Mouse (Mus musculus): ENCODE results near the gene Dhrs13. TPM values are rescaled to one million over a fixed set of nuclear protein-coding genes. Genes with fewer than 3 reads are reported as not detected.

The Dhrs13 gene
- polyA plus RNA-seq, 1 experiment from 2014 or later: 59.8 TPM

- DNase-seq (ENCODE audit: low spot score) (no peak), ATAC-seq (ENCODE audit: low FRiP score) (no peak)
- no peak overlapping the region for H3K4me3 ChIP-seq (replicated peaks; ENCODE audit: low read length)
- no peak overlapping the region for H3K27ac ChIP-seq
- 83% methylated on average over 1 of the region's 1 CpGs for WGBS
- H3K36me3 ChIP-seq (replicated peaks; ENCODE audit: control insufficient read depth, insufficient read depth): peaks cover 28% of the 10 kb centered on the region
- no peaks in the 10 kb centered on the region for H3K27me3 ChIP-seq (ENCODE audit: control insufficient read depth, insufficient read depth, low read length)
- H3K4me2 ChIP-seq (replicated peaks): no peak overlapping the region
- no peaks in the 10 kb centered on the region for H3K9me3 ChIP-seq (ENCODE audit: control insufficient read depth, low read length)
- no peak overlapping the region for H3K9ac ChIP-seq
- H3K4me1 ChIP-seq (replicated peaks; ENCODE audit: control insufficient read depth, insufficient read depth, low read length): no peaks in the 10 kb centered on the region
Observed at GRCm38 (mm10) chr11:78062563-78062962, 30.5 kb downstream of the Dhrs13 start.

- Histone ChIP-seq H3K27ac (no peak overlapping the region), H3K27me3 (ENCODE audit: control insufficient read depth, insufficient read depth, low read length) (no peaks in the 10 kb centered on the region), H3K9me3 (ENCODE audit: control insufficient read depth, low read length) (no peaks in the 10 kb centered on the region), H3K4me2 (replicated peaks) (no peak overlapping the region), H3K4me3 (replicated peaks; ENCODE audit: low read length) (no peak overlapping the region), H3K9ac (no peak overlapping the region), H3K4me1 (replicated peaks; ENCODE audit: control insufficient read depth, insufficient read depth, low read length) (no peaks in the 10 kb centered on the region), H3K36me3 (replicated peaks; ENCODE audit: control insufficient read depth, insufficient read depth) (peaks cover 7% of the 10 kb centered on the region; the same call in 1 of the 2 replicates)
- DNase-seq (ENCODE audit: low spot score) (no peak), ATAC-seq (ENCODE audit: low FRiP score) (no peak)
- 59% methylated on average over 2 of the region's 2 CpGs for WGBS
Observed at GRCm38 (mm10) chr11:78065906-78066305, 33.8 kb downstream of the Dhrs13 start.

- Histone ChIP-seq H3K4me1 (replicated peaks; ENCODE audit: control insufficient read depth, insufficient read depth, low read length) (no peaks in the 10 kb centered on the region), H3K9ac (no peak overlapping the region), H3K4me2 (replicated peaks) (no peak overlapping the region), H3K4me3 (replicated peaks; ENCODE audit: low read length) (no peak overlapping the region), H3K27ac (no peak overlapping the region), H3K36me3 (replicated peaks; ENCODE audit: control insufficient read depth, insufficient read depth) (peaks cover 6% of the 10 kb centered on the region; the same call in 1 of the 2 replicates), H3K27me3 (ENCODE audit: control insufficient read depth, insufficient read depth, low read length) (no peaks in the 10 kb centered on the region), H3K9me3 (ENCODE audit: control insufficient read depth, low read length) (no peaks in the 10 kb centered on the region)
- DNase-seq (ENCODE audit: low spot score) (no peak), ATAC-seq (ENCODE audit: low FRiP score) (no peak)
- 58% methylated on average over 2 of the region's 2 CpGs for WGBS
Observed at GRCm38 (mm10) chr11:78066641-78067040, 34.6 kb downstream of the Dhrs13 start.

GRCm38 (mm10) chr11:78067566-78067965 lies 35.5 kb downstream of the Dhrs13 start:
- no peak overlapping the region for H3K27ac ChIP-seq
- DNase-seq (ENCODE audit: low spot score) (no peak), ATAC-seq (ENCODE audit: low FRiP score) (no peak)
- H3K9me3 ChIP-seq (ENCODE audit: control insufficient read depth, low read length): no peaks in the 10 kb centered on the region
- no peaks in the 10 kb centered on the region for H3K27me3 ChIP-seq (ENCODE audit: control insufficient read depth, insufficient read depth, low read length)
- 85% methylated on average over 5 of the region's 5 CpGs for WGBS
- H3K36me3 ChIP-seq (replicated peaks; ENCODE audit: control insufficient read depth, insufficient read depth): peaks cover 15% of the 10 kb centered on the region
- H3K4me2 ChIP-seq (replicated peaks): no peak overlapping the region
- no peak overlapping the region for H3K4me3 ChIP-seq (replicated peaks; ENCODE audit: low read length)
- no peak overlapping the region for H3K9ac ChIP-seq
- no peaks in the 10 kb centered on the region for H3K4me1 ChIP-seq (replicated peaks; ENCODE audit: control insufficient read depth, insufficient read depth, low read length)

- Histone ChIP-seq H3K4me3 (replicated peaks; ENCODE audit: low read length) (no peak overlapping the region), H3K9ac (no peak overlapping the region), H3K27ac (no peak overlapping the region), H3K9me3 (ENCODE audit: control insufficient read depth, low read length) (no peaks in the 10 kb centered on the region), H3K4me2 (replicated peaks) (no peak overlapping the region), H3K4me1 (replicated peaks; ENCODE audit: control insufficient read depth, insufficient read depth, low read length) (no peaks in the 10 kb centered on the region), H3K27me3 (ENCODE audit: control insufficient read depth, insufficient read depth, low read length) (no peaks in the 10 kb centered on the region), H3K36me3 (replicated peaks; ENCODE audit: control insufficient read depth, insufficient read depth) (peaks cover 31% of the 10 kb centered on the region)
- 87% methylated on average over 5 of the region's 5 CpGs for WGBS
- DNase-seq (ENCODE audit: low spot score) (no peak), ATAC-seq (ENCODE audit: low FRiP score) (no peak)
Observed at GRCm38 (mm10) chr11:78069130-78069529, 37.0 kb downstream of the Dhrs13 start.

GRCm38 (mm10) chr11:78069646-78070045 lies 37.6 kb downstream of the Dhrs13 start:
- ATAC-seq (ENCODE audit: low FRiP score) (no peak), DNase-seq (ENCODE audit: low spot score) (no peak)
- 82% methylated on average over 6 of the region's 6 CpGs for WGBS

GRCm38 (mm10) chr11:78071938-78072337 lies 39.9 kb downstream of the Dhrs13 start:
- WGBS: 87% methylated on average over 5 of the region's 5 CpGs
- H3K9me3 ChIP-seq (ENCODE audit: control insufficient read depth, low read length): no peaks in the 10 kb centered on the region
- no peak for ATAC-seq (ENCODE audit: low FRiP score)

More at GRCm38 (mm10) chr11:78069646-78070045, 37.6 kb downstream of the Dhrs13 start:
- H3K4me2 ChIP-seq (replicated peaks): no peak overlapping the region
- H3K4me3 ChIP-seq (replicated peaks; ENCODE audit: low read length): no peak overlapping the region
- no peak overlapping the region for H3K27ac ChIP-seq
- H3K36me3 ChIP-seq (replicated peaks; ENCODE audit: control insufficient read depth, insufficient read depth): peaks cover 36% of the 10 kb centered on the region
- no peaks in the 10 kb centered on the region for H3K9me3 ChIP-seq (ENCODE audit: control insufficient read depth, low read length)
- no peaks in the 10 kb centered on the region for H3K4me1 ChIP-seq (replicated peaks; ENCODE audit: control insufficient read depth, insufficient read depth, low read length)
- no peak overlapping the region for H3K9ac ChIP-seq
- H3K27me3 ChIP-seq (ENCODE audit: control insufficient read depth, insufficient read depth, low read length): no peaks in the 10 kb centered on the region

GRCm38 (mm10) chr11:78072425-78073130 lies 40.5 kb downstream of the Dhrs13 start:
- no peak overlapping the region for H3K27ac ChIP-seq
- H3K4me3 ChIP-seq (replicated peaks; ENCODE audit: low read length): no peak overlapping the region
- no peaks in the 10 kb centered on the region for H3K27me3 ChIP-seq (ENCODE audit: control insufficient read depth, insufficient read depth, low read length)
- ATAC-seq (ENCODE audit: low FRiP score): no peak
- no peaks in the 10 kb centered on the region for H3K9me3 ChIP-seq (ENCODE audit: control insufficient read depth, low read length)
- 36% methylated on average over 6 of the region's 6 CpGs for WGBS
- no peak overlapping the region for H3K9ac ChIP-seq
- H3K4me2 ChIP-seq (replicated peaks): no peak overlapping the region
- H3K4me1 ChIP-seq (replicated peaks; ENCODE audit: control insufficient read depth, insufficient read depth, low read length): no peaks in the 10 kb centered on the region
- H3K36me3 ChIP-seq (replicated peaks; ENCODE audit: control insufficient read depth, insufficient read depth): peaks cover 62% of the 10 kb centered on the region
- DNase-seq (ENCODE audit: low spot score): no peak

More at GRCm38 (mm10) chr11:78071938-78072337, 39.9 kb downstream of the Dhrs13 start:
- Histone ChIP-seq H3K9ac (no peak overlapping the region), H3K4me3 (replicated peaks; ENCODE audit: low read length) (no peak overlapping the region), H3K4me1 (replicated peaks; ENCODE audit: control insufficient read depth, insufficient read depth, low read length) (no peaks in the 10 kb centered on the region), H3K27me3 (ENCODE audit: control insufficient read depth, insufficient read depth, low read length) (no peaks in the 10 kb centered on the region), H3K4me2 (replicated peaks) (no peak overlapping the region), H3K27ac (no peak overlapping the region), H3K36me3 (replicated peaks; ENCODE audit: control insufficient read depth, insufficient read depth) (peaks cover 56% of the 10 kb centered on the region)
- no peak for DNase-seq (ENCODE audit: low spot score)

GRCm38 (mm10) chr11:78073577-78074276 lies 41.6 kb downstream of the Dhrs13 start:
- Histone ChIP-seq H3K36me3 (replicated peaks; ENCODE audit: control insufficient read depth, insufficient read depth) (peaks cover 65% of the 10 kb centered on the region), H3K27ac (no peak overlapping the region), H3K4me2 (replicated peaks) (no peak overlapping the region), H3K9ac (no peak overlapping the region), H3K4me1 (replicated peaks; ENCODE audit: control insufficient read depth, insufficient read depth, low read length) (no peaks in the 10 kb centered on the region), H3K9me3 (ENCODE audit: control insufficient read depth, low read length) (no peaks in the 10 kb centered on the region), H3K4me3 (replicated peaks; ENCODE audit: low read length) (no peak overlapping the region), H3K27me3 (ENCODE audit: control insufficient read depth, insufficient read depth, low read length) (no peaks in the 10 kb centered on the region)
- whole genome bisulfite sequencing: 96% methylated on average over 9 of the region's 9 CpGs
- no peak for DNase-seq (ENCODE audit: low spot score)
- no peak for ATAC-seq (ENCODE audit: low FRiP score)
